Mouse (Mus musculus) lung, postnatal 0 days (tissue): ENCODE results near the gene Nmral1. TPM values are rescaled to one million over a fixed set of nuclear protein-coding genes. Genes with fewer than 3 reads are reported as not detected.
A peak's percentile ranks its signal among the peaks of the same experiment; 100 is the strongest.

Source experiments
- ATAC-seq: fragments of 200-750 bp; cut with Nextera tagmentation; 2 replicates; pipeline ENCODE4 v1.8.0; 2017; ENCODE audit warnings: moderate library complexity
- DNase-seq: peaks from one replicate; pipeline ENCODE4 v3.0.0-alpha.2; 2016; ENCODE audit warnings: low spot score
- H3K27ac ChIP-seq: fragments of 300-500 bp; sonication (generic); 2 replicates; pipeline ENCODE4 v1.5.1; 2014; ENCODE audit warnings: antibody characterized with exemption, mild to moderate bottlenecking, low read length, mixed read lengths
- H3K27me3 ChIP-seq: fragments of 300-500 bp; sonication (generic); replicated peaks from 2 replicates; pipeline ENCODE4 v1.6.1; 2014; ENCODE audit warnings: low read length, mixed read lengths; ENCODE audit not compliant: insufficient read depth
- H3K36me3 ChIP-seq: fragments of 300-500 bp; sonication (generic); 2 replicates; pipeline ENCODE4 v1.6.1; 2014; ENCODE audit warnings: low read length, mixed read lengths; ENCODE audit not compliant: insufficient read depth
- H3K4me1 ChIP-seq: fragments of 300-500 bp; sonication (generic); 2 replicates; pipeline ENCODE4 v1.6.1; 2014; ENCODE audit warnings: antibody characterized with exemption, low read depth, low read length, mixed read lengths; ENCODE audit not compliant: insufficient read depth
- H3K4me2 ChIP-seq: fragments of 300-500 bp; sonication (generic); replicated peaks from 2 replicates; pipeline ENCODE4 v1.6.1; 2014; ENCODE audit warnings: low read depth, mild to moderate bottlenecking, low read length, moderate library complexity, mixed read lengths
- H3K4me3 ChIP-seq: fragments of 300-500 bp; sonication (generic); 2 replicates; pipeline ENCODE4 v1.5.1; 2014; ENCODE audit warnings: low read depth, low read length
- H3K9ac ChIP-seq: fragments of 300-500 bp; sonication (generic); replicated peaks from 2 replicates; pipeline ENCODE4 v1.6.1; 2014; ENCODE audit warnings: low read depth, mild to moderate bottlenecking
- H3K9me3 ChIP-seq: fragments of 300-500 bp; sonication (generic); 2 replicates; pipeline ENCODE4 v1.6.1; 2016; ENCODE audit warnings: low read length, mixed read lengths
- CTCF ChIP-seq: IDR thresholded peaks from 2 replicates; pipeline ENCODE4 v1.5.1; 2016; ENCODE audit warnings: antibody characterized with exemption, mild to moderate bottlenecking
- EP300 ChIP-seq: IDR thresholded peaks from 2 replicates; pipeline ENCODE4 v1.6.1; 2016; ENCODE audit warnings: antibody characterized with exemption, mild to moderate bottlenecking, control low read depth
- WGBS: fragments of 180-500 bp; shearing (Covaris S2); extraction: QIAGEN DNeasy Blood & Tissue Kit; methylation state at CpG from one replicate; pipeline ENCODE4 v1.1.7; 2014; 5-methylcytosine and 5-hydroxymethylcytosine counted together
- polyA plus RNA-seq: library from polyadenylated mRNA; unstranded; fragments of >200 nt; fragmentation: Nextera tagmentation; extraction: Ambion mirVana; gene quantifications from 2 replicates; pipeline ENCODE4 v1.2.1, GENCODE M21; 2015

Gene Nmral1
- polyA plus RNA-seq, 1 experiment from 2014 or later, result 7.1 TPM

DNA sequence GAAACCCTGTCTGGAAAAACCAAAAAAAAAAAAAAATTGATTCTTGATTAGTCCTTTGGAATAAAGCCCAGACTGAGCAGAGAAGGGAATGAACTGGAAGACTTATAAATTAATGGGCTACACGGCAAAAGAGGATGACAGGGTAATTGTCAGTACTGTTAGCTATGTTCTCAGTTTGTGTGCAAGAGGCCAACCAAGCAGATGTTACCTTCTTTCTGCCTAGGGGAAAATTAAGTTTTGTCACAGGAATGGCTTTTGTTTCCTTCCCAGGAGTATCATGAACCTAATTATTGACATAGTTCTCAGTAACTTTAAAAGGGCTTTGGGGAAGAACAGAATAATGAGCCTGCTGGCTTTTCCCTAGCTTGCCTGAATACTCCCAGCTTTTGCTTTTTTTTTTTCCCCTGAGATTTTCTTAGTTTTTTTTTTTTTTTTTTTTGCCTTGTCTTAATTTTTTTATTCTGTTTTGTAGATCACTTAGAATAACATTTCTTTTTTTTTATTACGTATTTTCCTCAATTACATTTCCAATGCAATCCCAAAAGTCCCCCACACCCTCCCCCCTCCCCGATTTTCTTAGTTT is 11.7 kb upstream of the Nmral1 start:
- WGBS, result 72% methylated on average over 3 of the region's 3 CpGs
- Histone ChIP-seq H3K4me1 (peaks cover 3% of the 10 kb centered on the region; the same call in 1 of the 2 replicates), H3K4me3 (no peak overlapping the region), H3K9ac (no peak overlapping the region), H3K4me2 (no peak overlapping the region), H3K36me3 (no peaks in the 10 kb centered on the region), H3K27ac (no peak overlapping the region), H3K27me3 (no peaks in the 10 kb centered on the region), H3K9me3 (no peaks in the 10 kb centered on the region)
- TF ChIP-seq EP300, result no peak
- TF ChIP-seq CTCF, result no peak
- ATAC-seq, result no peak
- no peak for DNase-seq

DNA sequence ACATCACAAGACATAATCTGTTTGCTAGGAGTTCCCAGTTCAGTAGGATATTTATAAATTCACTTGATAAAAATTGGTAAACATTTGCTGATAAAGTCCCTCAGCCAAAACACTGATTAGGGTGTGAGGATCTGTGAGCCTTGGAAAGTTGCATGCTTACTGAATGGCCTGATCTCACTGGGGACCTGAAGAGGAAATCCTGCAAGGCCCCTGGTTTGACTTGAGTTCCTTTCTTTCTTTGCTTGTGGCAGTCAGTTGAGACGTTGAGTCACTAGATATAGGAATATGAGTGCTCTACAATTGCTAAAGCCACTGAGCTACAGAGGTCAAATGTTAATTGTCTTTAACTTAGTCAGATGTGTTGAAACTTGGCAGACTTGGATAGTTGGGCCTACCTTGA is 8.8 kb upstream of the Nmral1 start:
- DNase-seq (peak; percentile 53), ATAC-seq (no peak)
- H3K4me2 ChIP-seq, result peak overlapping the region; percentile 63; the same call in 1 of the 2 replicates
- TF ChIP-seq CTCF (no peak), EP300 (no peak)
- H3K27me3 ChIP-seq, result no peaks in the 10 kb centered on the region
- peaks cover 3% of the 10 kb centered on the region; the same call in 1 of the 2 replicates for H3K4me1 ChIP-seq
- 0 out of 2 replicates have a peak overlapping the region, but pooled peaks have one; percentile 91 for H3K27ac ChIP-seq
- H3K36me3 ChIP-seq, result no peaks in the 10 kb centered on the region
- no peak overlapping the region for H3K4me3 ChIP-seq
- H3K9me3 ChIP-seq, result no peaks in the 10 kb centered on the region
- no peak overlapping the region for H3K9ac ChIP-seq
- 8% methylated on average over 1 of the region's 1 CpGs for WGBS

GRCm38 (mm10) chr16:4727526-4727925 is 8.4 kb upstream of the Nmral1 start:
- Histone ChIP-seq H3K4me3 (no peak overlapping the region), H3K4me2 (peak overlapping the region; percentile 63; the same call in 1 of the 2 replicates)
- DNase-seq, result no peak

DNA sequence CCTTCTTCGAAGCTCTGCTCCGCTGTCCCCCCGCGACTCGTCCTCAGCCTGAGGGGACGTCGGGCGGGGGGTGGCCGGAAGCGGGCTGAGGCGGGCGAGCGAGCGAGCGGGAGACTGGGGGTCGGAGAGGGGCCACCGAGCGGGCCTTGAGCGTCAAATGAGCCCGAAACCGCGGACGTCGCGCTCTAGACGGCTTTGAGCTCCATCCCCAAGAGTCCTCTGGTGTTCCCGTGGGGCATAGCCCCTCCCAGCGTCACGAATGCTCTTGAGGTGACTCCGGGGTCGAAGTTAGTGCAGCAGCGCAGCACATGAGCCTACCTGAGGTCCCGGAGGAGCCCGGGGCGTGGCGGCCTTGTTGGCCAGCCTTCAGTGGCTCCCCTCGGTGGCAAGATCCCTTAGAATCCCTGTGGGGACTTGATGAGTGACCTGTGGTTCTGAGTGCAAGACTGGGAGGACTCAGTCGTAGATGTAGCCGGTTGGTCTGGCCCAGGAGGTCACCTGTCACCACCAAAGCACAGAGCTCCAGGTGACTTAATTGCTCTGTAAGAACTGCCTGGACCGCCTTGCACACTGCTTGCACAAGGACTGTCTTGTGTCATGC is 7.5 kb upstream of the Nmral1 start:
- Histone ChIP-seq H3K4me2 (peak overlapping the region; percentile 63), H3K9me3 (no peaks in the 10 kb centered on the region), H3K27me3 (no peaks in the 10 kb centered on the region), H3K36me3 (no peaks in the 10 kb centered on the region), H3K4me1 (peaks cover 6% of the 10 kb centered on the region; the same call in 1 of the 2 replicates), H3K27ac (peak overlapping the region; percentile 91), H3K9ac (peak overlapping the region; percentile 81), H3K4me3 (peak overlapping the region; percentile 98)
- DNase-seq (peak; percentile 49), ATAC-seq (peak; percentile 55)
- under 1% methylated on average over 35 of the region's 40 CpGs for WGBS
- TF ChIP-seq EP300 (no peak), CTCF (no peak)

More at GRCm38 (mm10) chr16:4727526-4727925, 8.4 kb upstream of the Nmral1 start:
- WGBS, result 70% methylated on average over 1 of the region's 1 CpGs
- ATAC-seq, result no peak
- no peaks in the 10 kb centered on the region for H3K27me3 ChIP-seq
- H3K36me3 ChIP-seq, result no peaks in the 10 kb centered on the region
- peaks cover 6% of the 10 kb centered on the region; the same call in 1 of the 2 replicates for H3K4me1 ChIP-seq
- no peak overlapping the region for H3K9ac ChIP-seq
- H3K9me3 ChIP-seq, result no peaks in the 10 kb centered on the region
- TF ChIP-seq EP300 (no peak), CTCF (no peak)
- H3K27ac ChIP-seq, result peak overlapping the region; percentile 91; the same call in 1 of the 2 replicates

DNA sequence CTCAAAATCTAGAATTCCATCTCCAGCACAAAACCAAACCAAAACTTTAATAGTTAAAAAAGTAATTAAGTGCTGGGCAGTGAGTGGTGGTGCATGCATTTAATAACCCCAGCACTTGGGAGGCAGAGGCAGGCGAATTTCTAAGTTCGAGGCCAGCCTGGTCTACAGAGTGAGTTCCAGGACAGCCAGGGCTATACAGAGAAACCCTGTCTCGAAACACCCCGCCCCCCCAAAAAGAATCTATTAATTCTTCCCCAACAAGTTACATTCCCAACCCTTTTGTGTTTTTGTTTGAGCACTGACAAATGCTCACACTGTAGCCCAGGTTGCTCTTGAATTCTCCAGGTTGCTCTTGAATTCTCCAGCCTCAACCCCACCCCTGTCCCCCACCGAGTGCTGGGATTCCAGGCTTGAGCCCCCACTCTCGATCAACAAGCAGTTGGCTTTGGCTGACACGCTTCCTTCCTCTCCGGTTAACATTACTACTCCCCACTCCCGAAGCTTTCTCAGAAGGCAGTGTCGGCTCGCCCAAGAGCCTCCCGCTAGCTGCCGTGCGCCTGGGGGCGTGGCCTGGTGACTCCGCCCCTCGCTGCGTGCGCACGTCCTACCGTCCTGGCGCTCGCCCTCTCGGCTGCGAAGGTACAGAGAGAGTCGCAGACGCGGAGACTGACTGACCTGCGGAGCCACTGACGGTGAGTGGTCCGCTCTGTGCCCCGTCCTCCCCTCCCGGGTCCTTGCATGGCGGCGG is 6.8 kb upstream of the Nmral1 start, which contains the start of gene Hmox2:
Gene Hmox2 (plus strand): TSS at position 582 of the 748 bp plus-strand sequence.
- peak; percentile 93 for DNase-seq
- no peak for TF ChIP-seq EP300
- TF ChIP-seq CTCF, result no peak
- no peaks in the 10 kb centered on the region for H3K27me3 ChIP-seq
- peak within 1 kb of the TSS; percentile 91 for H3K27ac ChIP-seq
- H3K36me3 ChIP-seq, result no peaks in the 10 kb centered on the region
- peak within 1 kb of the TSS; percentile 98 for H3K4me3 ChIP-seq
- ATAC-seq, result peak; percentile 94
- peak within 1 kb of the TSS; percentile 81 for H3K9ac ChIP-seq
- peaks cover 6% of the 10 kb centered on the region; the same call in 1 of the 2 replicates for H3K4me1 ChIP-seq
- no peaks in the 10 kb centered on the region for H3K9me3 ChIP-seq
- WGBS, result 6% methylated on average over 35 of the region's 35 CpGs
- peak within 1 kb of the TSS; percentile 63 for H3K4me2 ChIP-seq

DNA sequence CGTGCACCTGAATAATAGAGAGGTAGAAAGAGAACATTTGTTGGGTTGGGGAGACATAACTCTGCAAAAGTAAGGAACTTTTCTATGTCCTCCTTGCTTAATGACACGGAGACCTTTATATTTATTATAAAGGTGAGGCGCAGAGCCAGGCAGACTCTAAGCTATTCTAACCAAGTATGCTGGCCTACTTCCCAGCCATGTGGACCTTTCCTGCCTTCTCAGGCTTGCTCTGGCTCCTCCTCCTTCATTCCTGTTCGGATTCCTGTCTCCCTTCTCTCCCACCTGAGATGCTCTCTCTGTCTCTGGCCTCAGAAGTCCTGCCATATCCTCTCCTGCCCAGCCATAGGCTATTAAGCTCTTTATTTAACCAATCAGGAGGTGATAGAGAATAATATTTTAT is 6.1 kb upstream of the Nmral1 start:
- no peak overlapping the region for H3K9ac ChIP-seq
- DNase-seq (no peak), ATAC-seq (no peak)
- H3K9me3 ChIP-seq, result no peaks in the 10 kb centered on the region
- TF ChIP-seq EP300, result no peak
- no peak for TF ChIP-seq CTCF
- H3K4me2 ChIP-seq, result no peak overlapping the region
- no peaks in the 10 kb centered on the region for H3K36me3 ChIP-seq
- no peak overlapping the region for H3K27ac ChIP-seq
- no peaks in the 10 kb centered on the region for H3K27me3 ChIP-seq
- no peak overlapping the region for H3K4me3 ChIP-seq
- peaks cover 6% of the 10 kb centered on the region; the same call in 1 of the 2 replicates for H3K4me1 ChIP-seq
- 60% methylated on average over 4 of the region's 4 CpGs for WGBS
